Mouse (Mus musculus) forebrain, embryonic 10.5 days (tissue): Measurements from ENCODE around the gene A830018L16Rik. TPM values are rescaled to one million over a fixed set of nuclear protein-coding genes. Genes with fewer than 3 reads are reported as not detected.

Experiments
- DNase-seq: peaks from one replicate; pipeline ENCODE4 v3.0.0-alpha.2; 2017; ENCODE audit warnings: low spot score; ENCODE audit errors: extremely low spot score
- H3K27ac ChIP-seq: fragments of 300-500 bp; sonication (generic); 2 replicates; pipeline ENCODE4 v1.5.1; 2016; ENCODE audit warnings: mild to moderate bottlenecking
- H3K27me3 ChIP-seq: fragments of 300-500 bp; sonication (generic); 2 replicates; pipeline ENCODE4 v1.6.1; 2016; ENCODE audit warnings: mild to moderate bottlenecking; ENCODE audit not compliant: poor library complexity, severe bottlenecking
- H3K36me3 ChIP-seq: fragments of 300-500 bp; sonication (generic); replicated peaks from 2 replicates; pipeline ENCODE4 v1.6.1; 2016; ENCODE audit warnings: mild to moderate bottlenecking, moderate library complexity
- H3K4me1 ChIP-seq: fragments of 300-500 bp; sonication (generic); 2 replicates; pipeline ENCODE4 v1.6.1; 2016
- H3K4me3 ChIP-seq: fragments of 300-500 bp; sonication (generic); 2 replicates; pipeline ENCODE4 v1.5.1; 2016; ENCODE audit warnings: mild to moderate bottlenecking, moderate library complexity
- H3K9me3 ChIP-seq: fragments of 300-500 bp; sonication (generic); 2 replicates; pipeline ENCODE4 v1.6.1; 2016; ENCODE audit warnings: mild to moderate bottlenecking, moderate library complexity
- WGBS: fragments of 180-500 bp; shearing (Covaris S2); methylation state at CpG from one replicate; pipeline ENCODE4 v1.1.7; 2016; 5-methylcytosine and 5-hydroxymethylcytosine counted together
- polyA plus RNA-seq: library from polyadenylated mRNA; unstranded; fragments of >200 nt; fragmentation: Nextera tagmentation; extraction: Ambion mirVana; gene quantifications from 2 replicates; pipeline ENCODE4 v1.2.1, GENCODE M21; 2016

The A830018L16Rik gene
- polyA plus RNA-seq, 1 experiment from 2014 or later, result 1.2 TPM

- H3K27ac ChIP-seq, result no peak overlapping the region
- H3K27me3 ChIP-seq, result peaks cover 87% of the 10 kb centered on the region
- no peak for DNase-seq
Observed at GRCm38 (mm10) chr1:11744749-11745314, 330.9 kb downstream of the A830018L16Rik start.

GRCm38 (mm10) chr1:11748424-11748823, 334.5 kb downstream of the A830018L16Rik start:
- Histone ChIP-seq H3K36me3 (no peaks in the 10 kb centered on the region), H3K9me3 (peaks cover 22% of the 10 kb centered on the region), H3K27ac (no peak overlapping the region), H3K27me3 (peaks cover 88% of the 10 kb centered on the region), H3K4me3 (no peak overlapping the region), H3K4me1 (peaks cover 18% of the 10 kb centered on the region)
- 6% methylated on average over 2 of the region's 2 CpGs for WGBS
- DNase-seq, result peak; percentile 39

More at GRCm38 (mm10) chr1:11744749-11745314, 330.9 kb downstream of the A830018L16Rik start:
- H3K4me3 ChIP-seq, result no peak overlapping the region
- no peaks in the 10 kb centered on the region for H3K36me3 ChIP-seq
- H3K9me3 ChIP-seq, result peaks cover 22% of the 10 kb centered on the region
- H3K4me1 ChIP-seq, result peaks cover 18% of the 10 kb centered on the region

- no peak for DNase-seq
- Histone ChIP-seq H3K36me3 (no peaks in the 10 kb centered on the region), H3K27ac (no peak overlapping the region), H3K9me3 (peaks cover 23% of the 10 kb centered on the region), H3K4me1 (peaks cover 18% of the 10 kb centered on the region), H3K4me3 (no peak overlapping the region), H3K27me3 (peaks cover 88% of the 10 kb centered on the region)
Observed at GRCm38 (mm10) chr1:11750065-11750464, 336.2 kb downstream of the A830018L16Rik start.

GRCm38 (mm10) chr1:11750607-11751006, 336.7 kb downstream of the A830018L16Rik start:
- DNase-seq, result no peak
- H3K9me3 ChIP-seq, result peaks cover 21% of the 10 kb centered on the region
- no peaks in the 10 kb centered on the region for H3K36me3 ChIP-seq
- H3K4me1 ChIP-seq, result peaks cover 18% of the 10 kb centered on the region
- 73% methylated on average over 2 of the region's 2 CpGs for WGBS
- H3K27ac ChIP-seq, result no peak overlapping the region
- H3K27me3 ChIP-seq, result peaks cover 90% of the 10 kb centered on the region
- no peak overlapping the region for H3K4me3 ChIP-seq

- H3K36me3 ChIP-seq, result no peaks in the 10 kb centered on the region
- H3K27me3 ChIP-seq, result peaks cover 79% of the 10 kb centered on the region
- H3K27ac ChIP-seq, result no peak overlapping the region
- H3K9me3 ChIP-seq, result peaks cover 8% of the 10 kb centered on the region
- no peak for DNase-seq
- H3K4me3 ChIP-seq, result no peak overlapping the region
- H3K4me1 ChIP-seq, result peaks cover 18% of the 10 kb centered on the region
Observed at GRCm38 (mm10) chr1:11751996-11752395, 338.1 kb downstream of the A830018L16Rik start.

GRCm38 (mm10) chr1:11788264-11788663, 374.4 kb downstream of the A830018L16Rik start:
- H3K36me3 ChIP-seq, result no peaks in the 10 kb centered on the region
- no peaks in the 10 kb centered on the region for H3K27me3 ChIP-seq
- no peaks in the 10 kb centered on the region for H3K9me3 ChIP-seq
- DNase-seq, result no peak
- H3K27ac ChIP-seq, result no peak overlapping the region
- 78% methylated on average over 1 of the region's 1 CpGs for WGBS
- H3K4me3 ChIP-seq, result no peak overlapping the region
- no peaks in the 10 kb centered on the region for H3K4me1 ChIP-seq

- Histone ChIP-seq H3K4me1 (no peaks in the 10 kb centered on the region), H3K9me3 (no peaks in the 10 kb centered on the region), H3K27ac (no peak overlapping the region), H3K4me3 (no peak overlapping the region), H3K27me3 (no peaks in the 10 kb centered on the region), H3K36me3 (no peaks in the 10 kb centered on the region)
- 71% methylated on average over 2 of the region's 2 CpGs for WGBS
- DNase-seq, result no peak
Observed at GRCm38 (mm10) chr1:11792820-11793219, 378.9 kb downstream of the A830018L16Rik start.

- no peak overlapping the region for H3K27ac ChIP-seq
- no peak overlapping the region for H3K4me3 ChIP-seq
- no peak for DNase-seq
- H3K36me3 ChIP-seq, result no peaks in the 10 kb centered on the region
- no peaks in the 10 kb centered on the region for H3K9me3 ChIP-seq
- WGBS, result 72% methylated on average over 2 of the region's 2 CpGs
- H3K27me3 ChIP-seq, result no peaks in the 10 kb centered on the region
- H3K4me1 ChIP-seq, result no peaks in the 10 kb centered on the region
Observed at GRCm38 (mm10) chr1:11795666-11796065, 381.8 kb downstream of the A830018L16Rik start.

GRCm38 (mm10) chr1:11872847-11873246, 458.9 kb downstream of the A830018L16Rik start:
- no peak for DNase-seq
- Histone ChIP-seq H3K27ac (no peak overlapping the region), H3K9me3 (no peaks in the 10 kb centered on the region), H3K4me3 (no peak overlapping the region), H3K27me3 (no peaks in the 10 kb centered on the region), H3K36me3 (no peaks in the 10 kb centered on the region), H3K4me1 (no peaks in the 10 kb centered on the region)
- 85% methylated on average over 4 of the region's 4 CpGs for WGBS

- Histone ChIP-seq H3K27me3 (no peaks in the 10 kb centered on the region), H3K36me3 (no peaks in the 10 kb centered on the region), H3K9me3 (no peaks in the 10 kb centered on the region), H3K27ac (no peak overlapping the region), H3K4me3 (no peak overlapping the region), H3K4me1 (no peaks in the 10 kb centered on the region)
- WGBS, result 82% methylated on average over 1 of the region's 1 CpGs
- DNase-seq, result no peak
Observed at GRCm38 (mm10) chr1:11873573-11873972, 459.7 kb downstream of the A830018L16Rik start.

- Histone ChIP-seq H3K9me3 (no peaks in the 10 kb centered on the region), H3K27ac (no peak overlapping the region), H3K27me3 (no peaks in the 10 kb centered on the region), H3K36me3 (no peaks in the 10 kb centered on the region), H3K4me1 (no peaks in the 10 kb centered on the region), H3K4me3 (no peak overlapping the region)
- DNase-seq, result no peak
- WGBS, result 69% methylated on average over 2 of the region's 2 CpGs
Observed at GRCm38 (mm10) chr1:11881706-11882105, 467.8 kb downstream of the A830018L16Rik start.

GRCm38 (mm10) chr1:11895715-11896114, 481.8 kb downstream of the A830018L16Rik start:
- no peak overlapping the region for H3K4me3 ChIP-seq
- WGBS, result 87% methylated on average over 3 of the region's 3 CpGs
- no peaks in the 10 kb centered on the region for H3K9me3 ChIP-seq
- DNase-seq, result no peak
- no peaks in the 10 kb centered on the region for H3K4me1 ChIP-seq
- no peaks in the 10 kb centered on the region for H3K36me3 ChIP-seq
- no peaks in the 10 kb centered on the region for H3K27me3 ChIP-seq
- no peak overlapping the region for H3K27ac ChIP-seq

- Histone ChIP-seq H3K4me1 (no peaks in the 10 kb centered on the region), H3K9me3 (peaks cover 12% of the 10 kb centered on the region), H3K27ac (no peak overlapping the region), H3K36me3 (no peaks in the 10 kb centered on the region), H3K4me3 (no peak overlapping the region), H3K27me3 (no peaks in the 10 kb centered on the region)
- no peak for DNase-seq
Observed at GRCm38 (mm10) chr1:11915873-11916272, 502.0 kb downstream of the A830018L16Rik start.

- WGBS, result 91% methylated on average over 9 of the region's 9 CpGs
- Histone ChIP-seq H3K4me3 (no peak overlapping the region), H3K4me1 (no peaks in the 10 kb centered on the region), H3K27me3 (no peaks in the 10 kb centered on the region), H3K27ac (no peak overlapping the region), H3K36me3 (no peaks in the 10 kb centered on the region), H3K9me3 (no peaks in the 10 kb centered on the region)
- no peak for DNase-seq
Observed at GRCm38 (mm10) chr1:11936984-11937383, 523.1 kb downstream of the A830018L16Rik start.
